Mouse (Mus musculus): ENCODE measurements at regions not wholly inside any gene's neighbourhood (a gene's known extent, or its start where the extent isn't known, plus 50 kb on each side); places are given as distances from the start of the nearest gene placed in this dataset.

GRCm38 (mm10) chr1:92699697-92700096 lies 51.1 kb upstream of the Otos start:
- no peak for TF ChIP-seq TAL1 (IDR thresholded peaks at IDR 0.05; ENCODE audit: low read length)
- no peak for TF ChIP-seq GATA1 (IDR thresholded peaks at IDR 0.05; ENCODE audit: low read length)
